Mouse (Mus musculus) WW6 (cell line): ENCODE data around the gene Zc3hc1.
"Not testable (repeated sequence)": the region's sequence is repeated elsewhere in the genome, so short reads cannot be mapped to it uniquely, and the experiment has no call there.

Experiments
- DNase-seq: peaks from one replicate; pipeline ENCODE4 v3.0.0-alpha.2; 2013; ENCODE audit warnings: low read depth, low spot score

Zc3hc1 gene

DNA sequence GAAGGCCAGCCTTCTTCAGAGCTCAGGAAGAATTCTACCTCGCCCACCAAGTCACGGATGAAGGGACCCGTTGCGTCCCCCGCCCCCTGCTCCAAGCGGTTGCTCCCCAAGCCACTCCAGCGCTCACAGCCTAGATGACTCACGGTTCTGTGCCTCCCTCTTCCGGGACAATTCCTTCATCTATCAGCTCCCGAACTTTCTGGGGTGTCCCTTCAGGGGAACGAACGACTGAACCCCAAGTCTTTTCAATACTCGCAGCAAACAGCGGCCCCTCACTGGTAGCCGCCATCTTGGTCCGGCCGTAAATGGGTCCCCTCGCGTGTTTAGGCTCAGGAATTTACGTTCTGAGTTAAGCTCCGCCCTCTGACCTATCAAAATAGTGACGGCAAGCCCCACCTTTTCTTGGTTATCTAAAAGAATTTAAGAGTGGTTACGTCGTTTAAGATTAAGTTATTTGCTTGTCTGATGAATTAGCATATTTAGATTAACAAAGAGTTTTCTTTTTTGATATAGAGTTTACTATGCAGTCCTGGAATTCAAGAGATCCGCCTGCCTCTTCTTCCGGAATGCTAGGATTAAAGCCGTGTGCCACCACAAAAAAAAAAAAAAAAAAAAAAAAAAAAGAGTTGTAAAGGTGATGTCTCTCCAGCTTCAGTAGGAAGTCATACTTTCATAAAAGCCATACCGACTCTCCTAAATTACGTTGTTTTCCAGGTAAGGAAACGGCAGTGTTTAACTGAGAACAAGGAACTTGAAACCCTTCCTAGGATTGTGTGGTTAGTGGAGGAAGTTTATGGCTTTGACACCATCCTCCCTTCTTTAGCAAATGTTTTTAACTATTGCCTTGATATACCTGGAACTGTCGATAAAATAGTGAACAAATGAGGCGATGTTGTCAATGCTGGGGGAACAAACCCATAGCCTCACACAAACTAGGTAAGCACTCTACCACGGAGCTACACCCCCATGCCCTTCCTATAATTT lies at the start of gene Zc3hc1:
Zc3hc1 (minus strand) TSS at position 315 of the 984 bp plus-strand sequence.
- peak; percentile 73 for DNase-seq

GRCm38 (mm10) chr6:30439576-30439975 lies 48.7 kb upstream of the Zc3hc1 start:
- DNase-seq, result no peak

DNA sequence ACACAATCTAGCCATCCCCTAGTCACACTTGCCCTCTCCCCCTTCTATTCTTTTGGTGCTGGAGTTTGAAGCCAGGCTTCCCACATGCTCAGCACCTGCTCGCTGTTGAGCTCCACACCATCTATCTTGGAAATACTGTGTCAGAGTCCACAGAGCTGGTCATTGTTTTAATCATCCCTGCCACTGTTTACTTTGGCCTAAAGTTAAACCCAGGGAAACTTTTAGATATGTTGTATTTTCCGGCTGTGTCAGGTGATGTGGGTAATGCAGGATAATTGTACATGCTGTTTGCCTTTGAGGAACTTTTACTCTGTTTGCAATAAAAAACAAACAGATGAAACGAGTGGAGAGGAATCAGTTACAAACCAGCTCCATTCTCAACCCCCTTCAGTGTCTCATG lies 46.2 kb upstream of the Zc3hc1 start:
- DNase-seq, result no peak

DNA sequence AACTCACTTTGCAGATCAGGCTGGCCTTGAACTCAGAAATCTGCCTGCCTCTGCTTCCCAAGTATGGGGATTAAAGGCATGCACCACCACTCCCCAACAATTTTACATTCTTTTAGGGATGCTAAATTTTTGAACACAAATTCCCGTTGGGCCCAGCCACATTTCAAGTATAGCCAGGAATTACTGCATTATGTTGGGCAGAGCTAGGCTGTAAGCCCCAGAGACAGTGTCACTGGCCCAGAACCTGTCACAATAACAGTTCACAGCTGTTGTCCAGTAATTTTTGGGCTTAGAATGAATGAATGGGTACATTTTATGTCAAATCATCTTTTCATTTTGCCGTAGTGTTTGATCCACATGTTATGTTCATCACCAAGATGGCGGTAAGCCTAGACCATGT lies 45.6 kb upstream of the Zc3hc1 start:
- DNase-seq, result no peak

GRCm38 (mm10) chr6:30432461-30433192 lies 41.8 kb upstream of the Zc3hc1 start:
- DNase-seq, result no peak

- DNase-seq, result no peak
Observed at GRCm38 (mm10) chr6:30416801-30417200, 26.0 kb upstream of the Zc3hc1 start.

DNA sequence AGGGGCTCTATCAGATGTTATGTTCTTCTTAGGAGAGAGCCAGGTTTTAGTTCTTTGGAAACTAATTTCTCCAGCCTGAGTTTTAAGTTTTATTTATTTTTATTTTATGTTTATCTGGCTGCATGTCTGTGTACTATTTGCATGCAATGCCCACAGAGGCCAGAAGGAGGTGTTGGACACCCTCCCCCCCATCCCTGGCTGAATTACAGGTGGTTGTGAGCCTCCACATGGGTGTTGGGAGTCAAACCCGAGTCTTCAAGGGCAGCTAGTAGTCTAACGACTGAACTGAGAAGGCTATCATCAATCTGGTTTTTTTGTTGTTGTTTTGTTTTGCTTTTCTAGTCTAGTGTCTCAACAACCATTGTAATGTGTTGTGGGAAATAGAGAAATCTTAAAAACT lies 25.3 kb upstream of the Zc3hc1 start:
- DNase-seq, result no peak

DNA sequence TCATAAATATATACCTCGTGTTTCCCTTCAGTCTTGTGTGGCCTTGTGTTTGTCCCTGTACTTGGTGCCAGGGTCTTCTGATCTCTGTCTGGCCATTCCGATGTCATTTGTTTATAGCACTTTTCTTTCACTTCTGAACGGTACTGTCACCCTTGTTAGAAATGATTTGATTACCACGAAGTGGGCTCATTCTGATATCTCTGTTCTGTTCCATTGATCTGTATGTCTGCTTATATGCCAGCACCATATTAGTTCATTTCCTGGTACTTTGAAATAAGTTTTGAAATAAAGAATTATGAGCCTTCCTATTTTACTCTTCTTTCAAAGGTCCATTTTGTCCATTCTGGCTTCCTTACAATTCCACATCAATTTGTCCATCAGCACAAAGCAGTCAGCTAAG lies 20.5 kb upstream of the Zc3hc1 start:
- DNase-seq, result no peak

GRCm38 (mm10) chr6:30409399-30410093 lies 18.7 kb upstream of the Zc3hc1 start:
- no peak for DNase-seq

DNA sequence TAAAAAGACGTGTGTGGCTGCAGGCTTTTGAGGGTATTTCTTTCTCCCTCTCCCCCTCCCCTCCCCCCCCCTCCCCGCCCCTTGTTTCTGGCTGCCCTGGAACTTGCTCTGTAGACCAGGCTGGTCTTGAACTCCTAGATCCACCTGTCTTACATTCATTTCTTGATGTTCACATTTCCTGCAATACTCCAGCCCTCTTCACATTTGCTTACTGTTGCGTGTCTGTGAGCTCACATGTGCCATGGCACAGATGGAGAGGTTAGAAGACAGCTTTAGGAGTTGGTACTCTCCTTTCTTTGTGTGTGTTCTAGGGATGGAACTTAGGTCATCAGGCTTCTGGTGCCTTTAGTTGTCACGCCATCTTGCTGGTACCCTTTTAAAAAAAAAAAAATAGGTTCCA lies 17.4 kb upstream of the Zc3hc1 start:
- no peak for DNase-seq

DNA sequence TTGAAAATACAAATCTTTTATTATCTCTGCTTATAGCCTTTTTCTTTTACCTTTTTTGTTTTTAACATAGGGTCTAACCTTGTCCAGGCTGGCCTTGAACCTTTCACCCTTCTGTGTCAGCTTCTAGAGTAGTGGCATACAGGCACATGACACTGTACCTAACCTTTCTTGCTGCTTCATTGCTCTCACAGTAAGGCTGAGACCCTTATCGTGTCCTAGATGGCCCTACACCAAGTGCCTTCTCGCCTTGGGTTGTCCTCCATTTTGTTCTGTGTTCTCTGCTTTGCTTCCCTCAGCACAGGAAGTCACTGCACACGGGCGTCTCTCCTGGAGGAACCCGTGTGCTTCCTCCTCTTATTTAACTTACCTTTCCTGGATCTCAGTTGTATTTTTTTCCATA lies 13.8 kb upstream of the Zc3hc1 start:
- no peak for DNase-seq

DNA sequence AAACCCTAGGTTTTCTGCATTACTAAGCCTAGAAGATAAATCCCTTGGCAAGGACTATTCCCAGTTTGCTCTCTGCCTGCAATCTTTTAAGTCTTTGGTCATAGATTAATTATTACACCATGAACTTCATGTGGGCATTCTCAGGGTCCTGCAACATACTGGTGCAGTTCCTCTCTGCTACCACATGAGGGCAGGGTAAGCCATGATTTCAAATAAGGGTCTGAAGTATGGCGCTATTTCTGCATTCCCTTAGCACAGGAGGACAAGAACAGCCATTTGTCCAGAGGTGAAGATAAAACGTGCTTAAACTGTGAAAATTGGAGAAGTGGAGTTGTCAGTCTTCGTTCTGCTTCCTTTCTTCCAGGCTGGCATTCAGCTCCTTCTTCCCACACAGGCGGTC lies 12.6 kb upstream of the Zc3hc1 start:
- DNase-seq, result no peak

DNA sequence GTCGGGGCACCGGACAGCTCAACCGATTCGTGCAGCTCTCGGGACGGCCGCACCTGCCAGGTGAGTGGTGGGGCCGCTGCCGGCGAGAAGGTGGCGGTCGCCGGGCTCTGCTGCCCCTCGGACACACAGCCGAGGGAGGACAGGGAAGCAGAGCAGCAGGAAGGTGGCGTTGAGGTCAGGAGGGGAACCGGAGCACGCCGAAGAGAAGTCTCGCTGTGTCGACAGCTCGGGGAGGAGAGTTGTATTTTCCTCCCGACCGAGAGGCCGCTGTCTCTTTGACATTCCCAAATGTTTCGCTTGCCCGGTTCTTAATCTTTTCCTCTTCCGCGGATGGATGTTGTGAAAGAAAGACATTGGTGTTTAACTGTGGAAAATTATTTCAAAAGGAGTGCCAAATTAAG lies 11.3 kb upstream of the Zc3hc1 start:
- DNase-seq, result no peak

DNA sequence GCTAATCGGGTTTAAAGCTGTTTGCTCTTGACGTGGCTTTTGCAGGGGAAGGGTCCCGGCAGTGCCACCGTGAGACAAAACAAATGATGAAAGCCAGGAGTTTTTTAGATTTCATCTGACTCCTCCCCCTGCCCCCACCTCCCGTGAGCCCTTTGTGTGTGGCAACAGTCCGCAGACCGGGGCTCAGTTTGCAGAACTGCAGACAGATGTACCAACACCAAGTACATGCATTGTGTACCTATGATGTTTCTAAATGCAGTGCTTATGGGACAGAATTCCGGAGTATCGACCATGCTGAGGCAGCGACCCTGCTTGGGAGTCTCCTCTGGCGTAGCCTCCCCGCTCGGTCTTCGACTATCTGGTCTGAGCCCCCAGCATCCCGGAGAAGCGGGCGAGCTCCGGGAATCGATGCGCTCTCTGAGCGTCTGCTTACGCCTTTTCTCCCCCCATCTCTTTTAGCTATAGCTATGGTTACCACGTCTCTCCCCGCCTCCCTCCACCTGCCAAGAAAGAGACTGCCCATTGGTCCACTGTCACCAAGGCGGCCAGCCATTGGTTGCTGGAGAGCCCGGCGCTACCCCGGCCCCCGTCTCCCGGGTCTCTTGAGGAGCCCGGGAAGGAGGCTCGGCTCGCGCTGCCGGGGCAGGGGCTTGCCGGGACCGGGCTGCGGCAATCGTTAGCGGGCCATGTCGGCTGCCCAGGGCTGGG lies 10.6 kb upstream of the Zc3hc1 start, which contains the start of gene Klhdc10:
Klhdc10 (plus strand) TSS at position 561 of the 708 bp plus-strand sequence.
- peak; percentile 97 for DNase-seq

DNA sequence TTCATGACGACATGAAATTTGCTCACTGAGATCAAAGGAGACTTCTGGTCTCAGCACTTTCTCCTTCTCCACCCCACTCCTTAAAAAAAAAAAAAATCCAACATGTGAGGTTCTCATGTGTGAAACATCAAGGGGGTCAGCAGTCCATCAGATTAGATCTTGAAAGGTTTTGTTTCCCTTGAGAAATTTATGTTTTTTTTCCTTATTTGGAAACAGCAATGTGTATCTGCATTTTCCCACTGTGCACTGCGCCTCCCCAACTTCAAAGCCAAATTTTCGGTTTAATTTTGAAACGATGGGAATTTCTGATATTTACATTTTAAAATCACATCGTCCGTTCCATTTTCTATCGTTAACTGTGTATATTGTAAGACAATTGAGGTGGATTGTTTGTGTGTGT lies 9.9 kb upstream of the Zc3hc1 start:
- no peak for DNase-seq

- DNase-seq, result no peak
Observed at GRCm38 (mm10) chr6:30400146-30400545, 9.3 kb upstream of the Zc3hc1 start.

- no peak for DNase-seq
Observed at GRCm38 (mm10) chr6:30391996-30392395, 1.2 kb upstream of the Zc3hc1 start.

DNA sequence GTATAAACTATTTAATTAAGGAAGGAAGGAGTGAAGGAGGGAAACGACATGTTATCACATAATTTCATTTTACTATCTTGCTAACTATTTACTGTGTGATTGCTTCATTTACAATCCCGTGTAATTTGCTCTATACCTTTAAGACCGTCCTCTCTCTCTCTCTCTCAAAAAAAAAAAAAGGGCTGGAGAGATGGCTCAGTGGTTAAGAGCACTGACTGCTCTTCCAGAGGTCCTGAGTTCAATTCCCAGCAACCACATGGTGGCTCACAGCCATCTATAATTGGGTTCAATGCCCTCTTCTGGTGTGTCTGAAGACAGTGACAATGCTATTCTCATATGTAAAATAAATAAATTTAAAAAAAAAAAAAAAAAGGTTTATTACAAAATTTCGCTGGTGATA lies 557 bp downstream of the Zc3hc1 start:
- not testable (repeated sequence) for DNase-seq

DNA sequence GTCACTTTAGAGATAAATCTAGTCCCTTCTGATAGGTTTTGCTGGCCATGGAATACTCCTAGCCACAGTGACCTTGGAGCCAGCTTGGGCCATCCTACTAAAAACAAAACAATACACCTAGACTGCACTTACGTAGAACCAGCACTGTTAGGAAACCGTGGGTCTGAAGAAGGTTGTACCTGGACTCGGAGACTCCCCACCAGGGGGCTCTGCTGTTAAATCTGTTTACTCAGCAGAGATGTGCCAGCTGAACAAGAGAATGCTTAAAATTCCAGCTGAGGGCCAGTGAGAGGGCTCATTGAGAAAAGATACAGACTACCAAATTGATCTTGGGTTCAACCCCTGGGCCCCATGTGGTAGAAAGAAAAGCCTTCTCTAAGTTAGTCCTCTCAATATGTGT lies 9.7 kb downstream of the Zc3hc1 start:
- DNase-seq, result no peak

GRCm38 (mm10) chr6:30375791-30376190 lies 15.0 kb downstream of the Zc3hc1 start:
- DNase-seq, result no peak

DNA sequence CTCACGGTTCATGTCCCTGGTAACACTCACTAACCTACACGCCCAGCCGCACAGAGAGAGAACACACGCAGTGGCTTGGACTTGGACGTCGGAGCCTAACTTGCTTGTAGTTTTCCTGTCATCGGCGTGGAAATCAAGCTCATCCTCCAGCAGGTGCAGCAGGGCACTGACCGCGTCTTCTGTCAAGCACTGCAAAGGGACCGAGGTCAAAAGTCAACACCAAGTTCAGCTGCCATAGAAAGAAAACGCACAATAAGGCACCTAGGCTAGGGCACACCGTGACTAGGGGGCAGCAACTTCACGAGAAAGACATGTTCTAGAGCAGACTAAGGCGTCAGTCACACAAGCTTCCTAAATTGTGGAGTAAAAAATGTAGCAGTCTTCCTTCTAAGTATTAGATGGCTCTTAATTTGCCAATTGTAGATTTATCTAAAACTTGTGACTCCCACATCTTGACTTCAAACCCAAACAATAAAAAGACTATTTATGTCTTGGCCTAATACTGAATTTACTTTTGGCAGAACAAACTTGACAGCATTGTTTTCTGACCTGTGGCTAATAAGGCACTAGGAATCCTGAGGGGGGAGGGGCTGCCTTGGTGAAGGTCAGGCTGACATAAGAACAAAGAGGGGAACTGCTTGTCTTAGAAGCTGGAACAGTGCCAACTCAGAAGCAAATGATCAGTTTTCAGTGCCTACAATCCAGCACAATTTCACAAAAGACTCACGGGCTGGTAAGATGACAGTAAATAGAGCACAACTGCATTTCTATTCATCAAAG lies 15.9 kb downstream of the Zc3hc1 start:
- no peak for DNase-seq
